Mouse (Mus musculus) c-Kit-negative CD71-positive TER-119-positive erythroid progenitor cells, embryonic 14.5 days (primary cell): Measurements from ENCODE around the gene Acot3.
"Not testable (repeated sequence)": the region's sequence is repeated elsewhere in the genome, so short reads cannot be mapped to it uniquely, and the experiment has no call there.

Experiments
- DNase-seq: peaks from one replicate; pipeline ENCODE4 v3.0.0-alpha.2; 2013; ENCODE audit warnings: low read depth, low spot score

The Acot3 gene

DNA sequence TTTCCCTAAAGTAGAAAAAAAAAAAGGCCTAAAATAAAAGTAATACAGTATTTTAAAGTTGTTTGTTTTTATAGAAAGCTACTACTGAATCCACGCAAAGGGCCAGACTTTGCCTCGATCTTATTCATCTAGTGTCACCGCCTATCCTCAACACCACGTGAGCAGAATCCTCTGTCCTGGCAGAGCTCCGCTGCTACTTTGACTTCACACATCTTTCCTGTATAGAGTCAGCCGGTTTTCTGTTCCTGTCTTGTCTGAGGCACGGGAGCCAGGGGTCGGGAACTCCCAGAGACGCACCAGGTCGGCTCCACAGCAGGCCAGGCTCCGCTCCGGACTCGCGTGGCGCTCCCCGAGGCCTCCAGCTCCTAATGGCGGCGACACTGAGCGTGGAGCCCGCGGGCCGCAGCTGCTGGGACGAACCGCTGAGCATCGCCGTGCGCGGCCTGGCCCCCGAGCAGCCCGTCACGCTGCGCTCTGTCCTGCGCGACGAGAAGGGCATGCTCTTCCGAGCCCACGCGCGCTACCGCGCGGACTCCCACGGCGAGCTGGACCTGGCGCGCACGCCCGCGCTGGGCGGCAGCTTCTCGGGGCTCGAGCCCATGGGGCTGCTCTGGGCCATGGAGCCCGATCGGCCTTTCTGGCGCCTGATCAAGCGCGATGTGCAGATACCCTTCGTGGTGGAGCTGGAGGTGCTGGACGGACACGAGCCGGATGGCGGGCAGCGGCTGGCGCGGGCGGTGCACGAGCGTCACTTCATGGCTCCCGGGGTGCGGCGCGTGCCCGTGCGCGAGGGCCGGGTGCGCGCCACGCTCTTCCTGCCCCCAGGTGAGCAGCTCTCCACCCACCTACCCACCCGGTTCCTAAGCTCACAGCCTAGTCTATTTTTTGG lies 48.9 kb downstream of the Acot3 start, which contains the start of gene Acot6:
Gene Acot6 (plus strand): TSS at position 51 of the 889 bp plus-strand sequence.
- not testable (repeated sequence) for DNase-seq

DNA sequence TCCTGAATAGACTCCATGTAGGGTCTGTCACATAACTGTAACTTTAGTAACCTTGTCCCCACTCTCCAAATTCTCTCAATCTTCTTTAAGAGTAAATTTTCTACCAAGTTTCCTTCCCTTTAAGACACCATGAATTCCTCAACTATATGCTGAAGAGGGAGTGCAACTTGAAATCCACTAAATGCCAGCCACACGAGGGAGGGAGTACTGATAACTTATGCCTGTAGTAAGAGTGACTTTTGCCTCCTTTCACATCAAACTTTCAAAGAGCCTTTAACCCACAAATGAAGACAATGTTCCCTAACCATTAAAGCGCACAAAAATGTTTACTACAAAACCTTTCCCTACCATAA lies 49.5 kb downstream of the Acot3 start:
- DNase-seq = no peak

DNA sequence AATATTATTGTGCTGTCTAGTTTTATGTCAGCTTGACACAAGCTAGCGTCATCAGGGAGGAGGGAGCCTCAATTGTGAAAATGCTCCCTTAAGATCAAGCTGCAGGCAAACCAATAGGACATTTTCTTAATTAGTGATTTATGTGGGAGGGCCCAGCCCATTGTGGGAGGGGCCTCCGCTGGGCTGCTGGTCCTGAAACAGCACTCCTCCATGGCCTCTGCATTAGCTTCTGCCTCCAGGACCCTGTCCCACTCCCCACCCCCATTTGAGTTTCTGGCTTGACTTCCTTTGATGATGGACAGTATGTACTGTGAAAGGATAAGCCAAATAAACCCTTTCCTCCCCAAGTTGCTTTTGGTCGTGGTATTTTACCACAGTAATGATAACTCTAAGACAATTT lies 55.1 kb downstream of the Acot3 start:
- DNase-seq = no peak

DNA sequence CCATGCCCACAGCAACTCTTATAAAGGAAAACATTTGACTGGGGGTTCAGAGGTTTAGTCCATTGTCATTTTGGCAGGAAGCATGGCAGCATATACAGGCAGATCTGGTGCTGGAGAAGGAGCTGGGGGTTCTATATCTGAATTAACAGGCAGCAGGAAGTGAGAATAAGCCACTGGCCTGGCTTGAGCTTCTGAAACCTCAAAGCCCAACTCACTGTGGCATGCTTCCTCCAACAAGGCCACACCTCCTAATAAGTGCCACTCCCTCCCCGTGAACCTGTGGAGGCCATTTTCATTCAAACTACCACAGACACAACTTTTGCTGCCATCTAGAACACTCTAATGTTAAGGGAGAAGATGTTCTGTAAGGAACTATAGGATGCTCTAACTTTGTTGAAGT lies 55.7 kb downstream of the Acot3 start:
- DNase-seq = no peak

DNA sequence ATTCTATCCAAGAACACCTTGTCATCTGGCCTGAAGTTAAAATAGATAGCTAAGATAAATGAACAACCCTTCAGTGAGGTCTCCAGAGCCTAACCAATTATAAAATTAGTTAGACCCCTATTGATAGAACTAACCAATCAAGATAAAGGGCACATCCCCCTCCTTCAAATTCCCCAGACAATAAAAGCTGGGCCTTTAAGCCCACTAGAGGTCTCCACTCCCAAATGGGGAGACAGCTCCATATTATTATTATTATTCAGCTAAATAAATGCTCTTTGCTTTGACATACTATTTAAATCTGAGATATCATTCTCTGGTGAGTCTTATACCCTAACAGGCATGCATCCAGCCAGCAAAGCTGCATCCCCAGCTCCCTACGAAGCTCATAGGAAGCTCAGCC lies 58.0 kb downstream of the Acot3 start:
- no peak for DNase-seq
